ENCODE assay signal across 22 mouse cellular contexts in genomic region chr7:100245176-100245575, GRCm38 (mm10). TPM values are rescaled to one million over a fixed set of nuclear protein-coding genes. Genes with fewer than 3 reads are reported as not detected.
DNase-seq lines count a peak whose midpoint lies in the region; ATAC-seq and TF ChIP-seq lines count a peak whose summit lies in the region.
"Had no signal": no experiment of that assay in that cellular context is flagged by ENCODE, and none has a peak within 500 bp of the region (broad histone marks: within the 10 kb centered on the region; RNA-seq: fewer than 3 reads in every experiment).

No protein-coding gene starts in this region.

- no peak for TF ChIP-seq CTCF in gastrocnemius, adult 2 months (IDR thresholded peaks at IDR 0.05)
- no peak for TF ChIP-seq CTCF in intestine, postnatal 0 days (IDR thresholded peaks at IDR 0.05; ENCODE audit: low read depth)

- DNase-seq in gastrocnemius, adult 18-20 months (ENCODE audit: low spot score) = peak; percentile 52
- DNase-seq in gastrocnemius, postnatal 14 days = no peak
- DNase-seq in gastrocnemius, adult 2 months = peak; percentile 64
- DNase-seq in gastrocnemius, postnatal 4 days (ENCODE audit: low spot score in 2 of 2) = no peak
- DNase-seq in gastrocnemius, postnatal 25 days = peak; percentile 14
- DNase-seq in gastrocnemius, postnatal 10 days = no peak
- DNase-seq in skeletal muscle tissue, adult 2 months (ENCODE audit: low read depth, low spot score) = peak; percentile 21
- DNase-seq: adrenal gland, adult 2 months; adrenal gland, adult 8-10 months; adrenal gland, postnatal 10 days; adrenal gland, postnatal 14 days; adrenal gland, postnatal 25 days; adrenal gland, postnatal 36 days; B cell, adult 2 months; cerebellum, adult 11 months; cerebellum, adult 11-12 months had no signal

- WGBS in intestine, postnatal 0 days = 94% methylated on average over 3 of the region's 3 CpGs

- intact Hi-C loops in gastrocnemius, postnatal 14 days (cut with DNase I; ENCODE audit: low total_unique reads) = no loop called here
- intact Hi-C loops in gastrocnemius, adult 2 months (cut with DNase I) = no loop called here

- no peak overlapping the region for H3K9ac ChIP-seq in intestine, postnatal 0 days (ENCODE audit: low read depth, low read length)

- H3K4me3 ChIP-seq in gastrocnemius, adult 2 months = no peak overlapping the region
- H3K4me3 ChIP-seq in intestine, postnatal 0 days (ENCODE audit: low read depth, low read length) = no peak overlapping the region

- peak overlapping the region; percentile 79 for H3K27ac ChIP-seq in gastrocnemius, adult 2 months
- H3K27ac ChIP-seq in intestine, postnatal 0 days (ENCODE audit: low read depth, low read length) = no peak overlapping the region

- no peaks in the 10 kb centered on the region for H3K27me3 ChIP-seq in intestine, postnatal 0 days (replicated peaks; ENCODE audit: control insufficient read depth, insufficient read depth, low read length)
- H3K27me3 ChIP-seq: CH12.LX had no signal

- H3K9me3 ChIP-seq in intestine, postnatal 0 days (ENCODE audit: control insufficient read depth) = no peaks in the 10 kb centered on the region
- H3K9me3 ChIP-seq: G1E had no signal

- H3K4me1 ChIP-seq in intestine, postnatal 0 days (replicated peaks; ENCODE audit: control insufficient read depth, insufficient read depth, low read length) = no peaks in the 10 kb centered on the region

- H3K4me2 ChIP-seq in intestine, postnatal 0 days (replicated peaks; ENCODE audit: low read depth) = no peak overlapping the region

- H3K36me3 ChIP-seq in intestine, postnatal 0 days (ENCODE audit: control insufficient read depth, insufficient read depth) = no peaks in the 10 kb centered on the region

- no peak for ATAC-seq in intestine, postnatal 0 days
- ATAC-seq: activated CD4-positive, CD25-positive, alpha-beta regulatory T cell, adult 4 months; CD4-positive, CD25-positive, alpha-beta regulatory T cell, adult 4 months; Patski had no signal

RNA-seq across cellular contexts. Expression of gene Pgm2l1, which starts 18.0 kb away (rescaled TPM):
- total RNA-seq in gastrocnemius, adult 18-20 months (2021) = 10 to 100 TPM; 18.1 to 19.3 TPM
- 10 to 100 TPM; 12.2 to 12.3 TPM for total RNA-seq in gastrocnemius, postnatal 14 days (2021)
- total RNA-seq in gastrocnemius, adult 2 months (2021) = 10 to 100 TPM; 16.0 to 19.3 TPM
- total RNA-seq in gastrocnemius, postnatal 4 days (2021) = 10 to 100 TPM in 1 of 2 experiments, 1 to 10 TPM in 1; 9.4 to 10.2 TPM
- 10 to 100 TPM; 13.0 to 15.0 TPM for total RNA-seq in gastrocnemius, postnatal 25 days (2021)
- total RNA-seq in gastrocnemius, postnatal 10 days (2021) = 10 to 100 TPM; 11.4 to 11.5 TPM
- 1.0 and 1.3 TPM in 2 replicates for polyA plus RNA-seq in intestine, postnatal 0 days (2015; fragmentation: Nextera tagmentation; extraction: Ambion mirVana)

RNA-seq across cellular contexts. Expression of gene P4ha3, which starts 40.1 kb away (rescaled TPM):
- under 1 TPM; 0.11 to 0.14 TPM for total RNA-seq in gastrocnemius, adult 18-20 months (2021)
- 1 to 10 TPM; 1.5 to 2.5 TPM for total RNA-seq in gastrocnemius, postnatal 14 days (2021)
- total RNA-seq in gastrocnemius, adult 2 months (2021) = under 1 TPM in 1 of 2 experiments, not detected in 1; 0.20 TPM
- total RNA-seq in gastrocnemius, postnatal 4 days (2021) = 10 to 100 TPM; 15.2 to 17.6 TPM
- under 1 TPM; 0.61 to 0.75 TPM for total RNA-seq in gastrocnemius, postnatal 25 days (2021)
- total RNA-seq in gastrocnemius, postnatal 10 days (2021) = 1 to 10 TPM; 3.5 to 5.7 TPM
- polyA plus RNA-seq in intestine, postnatal 0 days (2015; fragmentation: Nextera tagmentation; extraction: Ambion mirVana) = 0.67 and 1.6 TPM in 2 replicates
- total RNA-seq: CH12.LX had no signal
- polyA plus RNA-seq: CD4-positive, CD25-positive, alpha-beta regulatory T cell, adult 4 months; G1E had no signal

Comparison
In these comparisons a context has a peak if more than half of its experiments do, and no peak if none do; other contexts are left out.
1. DNase-seq: peak in gastrocnemius, adult 18-20 months (single experiment), gastrocnemius, adult 2 months (single experiment), gastrocnemius, postnatal 25 days (single experiment) and skeletal muscle tissue, adult 2 months (single experiment); none in gastrocnemius, postnatal 14 days (single experiment), gastrocnemius, postnatal 4 days (0 of 2) and gastrocnemius, postnatal 10 days (single experiment).